Mouse (Mus musculus) adrenal gland, adult 18-20 months (tissue): ENCODE data around the gene Atp4a. TPM values are rescaled to one million over a fixed set of nuclear protein-coding genes. Genes with fewer than 3 reads are reported as not detected.
A peak's percentile ranks its signal among the peaks of the same experiment; 100 is the strongest.
"Not testable (repeated sequence)": the region's sequence is repeated elsewhere in the genome, so short reads cannot be mapped to it uniquely, and the experiment has no call there.

Experiments used
- DNase-seq, 2 experiments: peaks; one replicate each; pipeline ENCODE4 v3.0.0; 2021 to 2022; ENCODE audit warnings: low spot score in 2 of 2
- total RNA-seq, 2 experiments: library from RNA; stranded (reverse); gene quantifications; 1 replicate in 1 of 2; 2 replicates in 1 of 2; pipeline ENCODE4 v1.2.3; 2021

Gene Atp4a
- total RNA-seq, 2 experiments from 2014 or later: 1.3 to 2.6 TPM

- peak; percentile 96 to 97 for DNase-seq
These were observed 17.5 kb downstream of the Atp4a start, which contains the start of gene Tmem147 for GRCm38 (mm10) chr7:30729396-30730063. Gene Tmem147, minus strand, starts transcription at chr7:30729540.

- DNase-seq: not testable (repeated sequence)
These were observed 18.2 kb downstream of the Atp4a start for GRCm38 (mm10) chr7:30730064-30730722.

GRCm38 (mm10) chr7:30736211-30736610 is 24.2 kb downstream of the Atp4a start:
- DNase-seq: no peak

- DNase-seq: not testable (repeated sequence)
These were observed 30.6 kb downstream of the Atp4a start for GRCm38 (mm10) chr7:30742570-30742969.

GRCm38 (mm10) chr7:30743617-30744016 is 31.6 kb downstream of the Atp4a start, which contains the start of gene Gapdhs:
Gene Gapdhs, minus strand, starts transcription at chr7:30743681.
- DNase-seq: not testable (repeated sequence)

- DNase-seq: no peak
These were observed 32.1 kb downstream of the Atp4a start for GRCm38 (mm10) chr7:30744022-30744598.

- no peak for DNase-seq
These were observed 35.7 kb downstream of the Atp4a start for GRCm38 (mm10) chr7:30747525-30748204.

- no peak for DNase-seq
These were observed 38.0 kb downstream of the Atp4a start for GRCm38 (mm10) chr7:30749824-30750606.

- DNase-seq: peak; percentile 54 to 72
These were observed 39.2 kb downstream of the Atp4a start, which contains the start of gene Sbsn for GRCm38 (mm10) chr7:30751086-30751669. Gene Sbsn, plus strand, starts transcription at chr7:30751471.

GRCm38 (mm10) chr7:30757001-30757400 is 45.0 kb downstream of the Atp4a start:
- no peak for DNase-seq

- peak; percentile 63 to 65 for DNase-seq
These were observed 46.8 kb downstream of the Atp4a start for GRCm38 (mm10) chr7:30758853-30759252.

GRCm38 (mm10) chr7:30761769-30762352 is 49.9 kb downstream of the Atp4a start:
- no peak for DNase-seq

GRCm38 (mm10) chr7:30763456-30763855 is 51.4 kb downstream of the Atp4a start, which contains the start of gene Dmkn:
Gene Dmkn, plus strand, starts transcription at chr7:30763756.
- no peak for DNase-seq

- no peak for DNase-seq
These were observed 53.2 kb downstream of the Atp4a start for GRCm38 (mm10) chr7:30765173-30765572.

- DNase-seq: no peak
These were observed 54.4 kb downstream of the Atp4a start for GRCm38 (mm10) chr7:30766408-30766807.

- DNase-seq: no peak
These were observed 57.2 kb downstream of the Atp4a start for GRCm38 (mm10) chr7:30769236-30769635.
